Mouse (Mus musculus): Measurements from ENCODE around the gene Eefsec.
A peak's percentile ranks its signal among the peaks of the same experiment; 100 is the strongest.

The Eefsec gene

DNA sequence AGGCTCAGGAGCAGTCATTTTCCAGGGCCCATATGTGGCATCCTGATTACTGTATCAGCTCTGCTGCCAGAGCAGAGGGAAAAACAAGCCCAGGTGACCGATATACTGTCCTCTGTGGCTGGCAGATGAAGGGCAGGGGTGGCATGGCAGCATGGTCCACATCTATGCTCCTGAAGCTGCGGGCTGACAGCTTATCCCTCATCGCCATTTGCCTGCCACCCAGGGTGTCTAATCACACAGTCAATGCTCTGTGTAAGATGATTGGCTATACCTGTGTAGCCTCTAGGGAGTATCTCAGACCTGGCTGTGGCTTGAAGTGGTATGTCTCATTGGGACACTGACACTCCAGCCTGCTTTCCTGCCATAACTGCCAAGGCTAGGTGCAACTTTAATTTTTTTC, 180.3 kb downstream of the Eefsec start:
- no peak for DNase-seq (ENCODE audit: low spot score in 2 of 2)

DNA sequence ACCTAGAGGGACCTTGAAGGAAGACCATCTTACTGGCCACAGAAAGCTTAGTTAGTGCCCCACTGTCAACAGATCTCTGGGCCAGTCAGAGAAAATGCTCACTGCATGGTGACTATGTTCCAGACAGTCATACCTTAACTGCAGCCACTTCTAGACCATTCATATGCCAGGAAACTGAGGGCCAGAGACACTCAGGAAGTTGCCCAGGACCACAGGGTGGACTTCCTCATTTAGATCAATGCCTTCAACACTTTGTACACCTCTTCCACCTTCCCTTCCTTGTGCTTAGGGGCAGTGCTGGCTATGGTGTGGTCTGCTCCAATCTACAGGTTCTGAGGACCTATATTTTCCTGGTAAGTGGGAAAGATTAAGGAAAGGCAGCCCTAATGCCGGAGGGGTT, 181.0 kb downstream of the Eefsec start:
- no peak for DNase-seq (ENCODE audit: low spot score in 2 of 2)

DNA sequence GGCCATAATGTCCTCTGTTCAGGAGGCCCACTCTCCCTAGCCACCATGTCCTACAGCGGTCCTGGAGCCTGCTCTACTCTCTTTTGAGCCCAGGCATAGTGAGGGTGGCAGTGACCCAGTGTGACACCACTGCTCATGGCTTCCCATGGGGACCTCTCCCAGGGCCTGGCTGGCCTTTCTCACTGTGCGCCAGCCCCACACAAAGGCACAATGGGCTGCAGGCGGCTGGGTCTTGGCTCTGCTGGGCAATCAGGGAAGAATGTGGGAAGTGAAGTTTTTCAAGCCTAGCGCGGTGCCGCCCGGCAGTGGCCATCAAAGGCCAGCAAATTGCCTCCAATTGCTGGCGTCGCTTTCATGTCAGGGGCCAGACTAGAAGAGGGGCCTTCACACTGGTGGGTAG, 184.2 kb downstream of the Eefsec start:
- no peak for DNase-seq (ENCODE audit: low spot score in 2 of 2)

DNA sequence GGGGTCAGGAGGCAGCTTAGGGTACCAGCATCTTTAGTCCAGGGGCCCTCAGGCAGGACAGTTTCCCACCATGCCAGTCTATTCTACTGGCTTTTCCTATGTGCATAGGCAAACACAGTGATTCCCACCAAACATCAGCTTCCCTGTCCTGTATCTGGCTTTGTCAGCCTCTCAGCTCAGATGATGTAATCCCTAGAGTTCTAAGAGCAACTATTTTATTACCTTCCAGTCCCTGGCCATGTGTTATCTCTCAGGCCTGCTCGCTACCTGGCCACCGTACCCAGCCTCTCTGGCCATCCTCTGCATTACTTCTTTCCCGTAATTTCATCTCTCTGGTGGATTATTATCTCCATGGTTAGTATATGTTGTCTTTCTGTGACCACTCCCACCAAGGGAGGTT, 185.7 kb downstream of the Eefsec start:
- no peak for DNase-seq (ENCODE audit: low spot score in 2 of 2)

DNA sequence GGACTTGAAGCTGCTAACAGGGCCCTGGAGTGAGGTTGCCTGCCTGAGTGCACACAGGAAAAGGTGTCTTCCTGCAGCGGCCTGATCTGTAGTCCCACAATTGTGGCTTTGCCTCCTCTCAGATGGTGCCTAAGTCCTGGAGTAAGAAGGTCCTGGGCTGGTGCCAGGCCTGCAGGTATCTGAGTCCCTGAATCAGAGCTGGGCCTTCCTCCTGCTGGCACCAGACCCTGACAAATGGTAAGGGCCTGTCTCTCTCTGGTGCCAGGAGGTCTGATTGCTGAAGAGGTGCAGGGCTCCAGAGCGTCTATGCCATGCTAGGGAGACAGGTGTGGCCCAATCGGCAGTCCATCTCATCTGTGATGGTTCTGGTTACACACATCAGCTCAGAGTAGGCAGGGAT, 186.7 kb downstream of the Eefsec start:
- DNase-seq (ENCODE audit: low spot score in 2 of 2): no peak

DNA sequence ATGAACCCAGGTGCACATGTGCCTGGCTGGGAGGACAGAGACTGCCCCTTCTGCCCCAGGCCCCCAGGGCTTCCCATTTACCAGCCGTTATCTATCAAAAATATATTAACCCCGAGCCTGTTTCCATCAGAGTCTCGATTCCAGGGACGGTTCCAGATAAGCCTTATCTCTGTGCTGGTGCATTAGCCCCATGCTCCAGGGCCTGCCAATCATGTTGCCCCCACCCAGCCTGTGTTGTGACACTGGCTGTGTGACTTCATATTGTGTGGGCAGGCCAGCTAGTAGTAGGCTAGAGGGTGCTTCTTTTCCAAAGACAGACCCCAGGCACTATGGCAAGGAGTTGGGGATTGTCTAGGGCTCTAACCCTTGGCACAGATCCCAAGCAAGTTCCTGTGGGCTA, 190.9 kb downstream of the Eefsec start:
- peak in 1 of 2 experiments; percentile 6 for DNase-seq (ENCODE audit: low spot score in 2 of 2)

DNA sequence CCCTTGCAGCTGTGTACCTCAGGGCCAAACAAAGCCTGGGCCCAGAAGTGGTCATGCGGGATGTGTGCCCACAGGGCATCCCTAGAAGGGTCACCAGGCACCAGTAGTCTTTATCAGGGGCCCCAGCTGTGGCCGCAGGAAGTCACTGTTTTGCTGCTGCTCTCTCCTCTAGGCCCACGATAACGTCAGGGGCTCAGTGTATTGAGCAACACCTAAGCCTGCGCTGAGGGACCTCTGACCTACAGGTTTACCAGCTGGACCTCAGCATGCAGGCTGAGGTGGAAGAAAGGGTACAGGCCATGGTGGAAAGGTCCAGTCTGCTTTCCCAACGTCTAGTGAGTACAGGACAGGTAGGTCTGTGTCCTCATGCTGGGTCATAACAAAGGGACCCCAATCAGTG, 192.3 kb downstream of the Eefsec start:
- DNase-seq (ENCODE audit: low spot score in 2 of 2): peak in 1 of 2 experiments; percentile 9

DNA sequence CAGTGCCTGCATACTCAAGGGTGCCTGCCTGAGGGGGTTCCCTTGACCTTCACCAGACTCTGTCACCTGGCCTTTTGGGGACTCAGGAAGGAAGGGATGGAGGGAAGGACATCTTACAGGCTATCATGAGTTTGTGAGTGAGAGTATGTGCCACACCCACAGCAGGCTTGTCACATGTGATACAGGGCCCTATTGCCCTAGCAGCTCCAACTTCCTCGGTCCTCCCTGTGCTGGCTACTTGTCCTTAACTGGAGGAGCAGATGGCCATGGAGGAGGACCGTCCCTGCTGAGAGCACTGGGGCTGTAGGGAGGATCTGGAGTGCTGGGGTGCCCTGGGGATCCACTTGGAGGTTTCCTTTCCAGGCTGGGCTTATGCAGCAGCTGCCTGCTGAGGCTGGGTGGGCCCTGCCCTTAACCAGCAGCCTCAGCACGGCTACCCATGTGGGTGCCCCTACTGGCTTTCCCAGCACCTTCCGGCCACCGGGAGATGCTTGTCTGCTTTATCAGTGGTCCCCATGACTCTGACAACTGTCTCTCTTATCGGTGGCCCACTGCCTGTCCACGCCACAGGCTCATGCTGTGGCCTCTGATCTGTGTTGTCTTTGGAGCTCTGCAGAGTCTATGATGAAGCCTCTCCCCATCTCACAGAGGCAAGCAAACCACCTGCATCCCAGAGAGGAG, 194.4 kb downstream of the Eefsec start:
- DNase-seq (ENCODE audit: low spot score in 2 of 2): peak in 1 of 2 experiments; percentile 5

DNA sequence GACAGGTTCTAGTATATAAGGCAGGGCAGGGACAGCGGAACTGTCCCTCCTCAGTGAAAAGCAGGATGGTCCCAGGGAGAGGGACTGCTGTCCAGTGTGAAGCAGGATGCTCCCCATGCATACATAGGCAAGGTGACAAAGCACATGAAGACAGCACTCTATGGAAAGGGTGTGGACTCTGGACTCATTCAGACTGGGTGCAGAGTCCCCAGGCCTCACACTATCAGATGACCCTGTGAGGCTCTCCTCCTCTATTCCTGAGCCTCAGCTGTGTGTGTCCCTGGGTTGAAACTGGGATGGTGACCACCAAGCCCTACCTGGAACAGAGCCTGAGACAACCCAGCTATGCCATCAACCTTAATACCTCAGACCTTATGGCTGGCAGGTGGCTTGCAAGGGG, 194.9 kb downstream of the Eefsec start:
- no peak for DNase-seq (ENCODE audit: low spot score in 2 of 2)

DNA sequence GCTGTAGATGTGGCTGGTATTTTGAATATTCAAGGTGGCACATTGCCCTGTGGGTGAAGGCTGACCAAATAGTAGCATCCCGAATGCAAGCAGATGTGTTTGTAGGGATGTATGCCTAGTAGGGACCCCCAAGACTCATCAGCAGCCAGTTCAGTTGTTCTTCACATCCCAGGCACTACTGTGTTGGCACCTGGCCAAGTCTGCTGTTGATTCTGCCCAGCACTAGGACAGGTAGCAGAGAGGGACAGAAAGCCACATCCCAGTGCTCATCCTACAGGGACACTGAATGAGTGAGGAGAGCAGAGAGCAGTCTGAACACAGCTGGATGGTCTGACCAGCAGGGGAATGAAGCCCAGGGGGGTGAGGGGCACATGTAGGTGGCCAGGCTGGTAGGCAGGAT, 197.1 kb downstream of the Eefsec start:
- no peak for DNase-seq (ENCODE audit: low spot score in 2 of 2)

DNA sequence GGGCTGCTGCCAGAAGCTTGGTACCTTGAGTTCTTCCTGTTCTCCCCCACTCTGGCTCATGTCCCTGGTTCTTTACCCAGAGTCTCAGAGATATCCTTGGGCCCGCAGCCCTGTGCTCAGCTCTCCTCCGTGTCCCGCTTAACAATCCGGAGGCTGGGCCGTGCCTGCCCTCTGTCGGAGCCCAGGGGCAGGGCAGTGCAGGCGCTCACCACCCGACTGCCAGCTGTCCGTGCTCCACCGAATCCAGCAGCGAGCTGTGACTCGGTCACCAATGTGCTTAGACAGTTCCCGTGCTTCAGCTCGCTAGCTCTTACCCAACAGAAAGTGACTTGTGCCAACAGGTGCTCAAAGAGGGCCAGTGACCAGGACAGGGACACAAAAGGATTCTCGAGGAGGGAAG, 203.7 kb downstream of the Eefsec start:
- DNase-seq (ENCODE audit: low spot score in 2 of 2): peak; percentile 6 to 7

DNA sequence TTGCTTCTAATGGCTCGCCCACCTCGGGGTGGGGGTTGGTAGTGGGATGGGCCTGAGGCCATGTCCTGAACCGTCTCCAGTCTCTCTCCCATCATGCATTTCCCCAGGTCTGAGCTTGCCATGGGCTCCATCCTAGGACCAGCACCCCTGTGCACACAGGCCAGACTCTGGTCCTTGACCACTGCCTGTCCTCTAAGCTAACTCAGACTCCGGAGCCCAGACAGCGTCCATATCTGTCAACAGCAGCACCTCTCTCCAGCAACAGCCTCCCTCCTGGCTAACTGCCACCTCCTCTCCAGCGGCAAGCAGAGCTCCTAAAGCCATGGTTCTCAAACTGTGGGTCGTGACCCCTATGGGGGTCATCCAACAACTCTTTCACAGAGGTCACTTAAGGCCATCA, 209.8 kb downstream of the Eefsec start:
- no peak for DNase-seq (ENCODE audit: low spot score in 2 of 2)

DNA sequence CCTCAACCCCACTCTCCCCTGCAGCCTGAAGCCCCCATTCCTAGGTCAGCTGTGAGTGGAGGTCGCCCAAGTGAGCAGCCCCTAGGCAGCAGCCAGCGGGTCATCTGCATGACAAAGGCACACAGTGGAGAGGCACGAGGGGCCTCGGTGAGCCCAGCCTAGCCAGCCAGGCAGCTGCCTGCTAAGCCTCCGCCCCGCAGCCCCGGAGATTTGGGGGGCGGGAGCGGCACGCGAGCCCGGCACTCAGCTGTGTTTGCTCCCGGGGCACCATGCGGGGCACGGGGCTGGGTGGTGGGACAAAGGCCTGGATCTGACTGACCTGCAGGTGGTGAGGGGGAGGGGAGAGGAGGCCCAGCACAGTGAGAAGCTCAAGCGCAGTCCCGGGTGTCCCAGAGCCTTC, 210.4 kb downstream of the Eefsec start:
- no peak for DNase-seq (ENCODE audit: low spot score in 2 of 2)

DNA sequence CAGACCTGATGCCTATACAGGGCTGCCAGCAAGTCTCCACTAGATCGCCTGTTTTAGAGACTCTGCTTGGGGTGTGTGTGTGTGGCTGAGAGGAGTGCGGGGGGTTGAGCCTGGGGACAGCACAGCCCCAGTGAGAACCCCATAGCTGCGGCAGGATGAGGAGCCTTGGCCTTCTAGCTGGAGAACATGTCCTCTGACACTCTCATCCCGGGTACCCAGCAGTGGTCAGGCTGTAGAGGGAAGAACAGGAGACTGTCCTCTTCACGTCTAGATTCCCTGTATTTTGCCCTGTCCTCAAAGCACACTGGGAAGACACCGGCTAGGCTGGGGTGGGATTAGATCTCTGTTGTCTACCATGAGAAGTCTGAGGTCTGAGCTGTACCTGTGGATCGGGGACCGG, 210.9 kb downstream of the Eefsec start:
- DNase-seq (ENCODE audit: low spot score in 2 of 2): no peak

DNA sequence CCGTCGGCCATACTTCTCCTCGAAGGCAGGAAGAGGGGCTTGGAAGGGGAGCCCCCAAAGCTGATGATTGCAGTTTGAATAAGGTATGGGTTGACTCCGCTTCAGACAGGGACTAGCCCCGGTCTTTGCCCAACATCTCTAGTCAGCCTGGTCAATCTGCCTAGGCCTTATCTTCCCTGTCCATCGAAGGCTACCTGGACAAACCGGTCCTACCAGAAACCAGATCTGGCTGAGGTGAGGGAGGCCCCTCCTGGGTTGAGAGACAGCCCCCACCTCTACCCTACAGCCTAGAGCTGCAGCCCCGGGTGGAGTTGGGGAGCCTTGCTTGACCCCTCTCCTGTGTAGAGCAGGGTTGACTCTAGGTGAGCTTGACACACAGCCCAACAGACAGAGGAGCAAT, 212.3 kb downstream of the Eefsec start:
- no peak for DNase-seq (ENCODE audit: low spot score in 2 of 2)

DNA sequence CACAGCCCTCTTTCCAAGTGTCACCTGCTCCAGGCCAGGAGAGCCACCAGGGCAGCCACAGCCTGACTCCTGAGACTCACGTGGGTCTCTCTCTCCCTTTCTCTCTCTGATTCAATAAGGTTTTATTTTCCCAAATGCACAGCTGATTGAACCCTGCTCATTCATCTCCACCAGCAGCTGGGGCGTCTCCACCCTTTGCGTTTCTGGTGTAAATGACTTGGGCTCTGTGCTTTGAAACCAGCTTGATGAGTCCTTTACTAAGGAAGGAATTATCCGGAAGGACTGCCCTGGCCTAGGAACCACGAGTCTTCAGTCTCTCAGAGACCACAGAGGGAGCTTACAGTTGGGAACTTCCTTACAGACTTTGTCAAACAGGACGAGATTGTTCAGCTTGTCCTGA, 214.1 kb downstream of the Eefsec start:
- no peak for DNase-seq (ENCODE audit: low spot score in 2 of 2)

DNA sequence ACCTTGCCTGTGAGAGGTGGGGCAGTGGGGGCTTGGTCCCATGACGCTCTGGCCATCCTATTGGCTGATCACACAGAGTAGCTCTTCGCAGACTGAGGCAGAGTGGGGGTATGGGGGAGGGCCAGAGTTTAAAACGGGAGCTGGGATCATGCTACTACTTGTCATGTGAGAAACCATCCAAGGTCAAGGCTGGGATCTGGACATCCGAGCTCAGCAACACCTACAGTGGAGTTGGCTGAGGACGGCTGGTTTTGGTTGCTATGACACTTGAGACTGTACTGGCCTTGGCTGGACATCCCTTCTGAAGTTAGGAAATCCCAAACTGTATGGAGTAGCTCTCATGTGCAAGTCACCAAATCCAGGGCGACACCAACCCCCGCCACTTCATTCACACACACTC, 214.5 kb downstream of the Eefsec start:
- no peak for DNase-seq (ENCODE audit: low spot score in 2 of 2)

DNA sequence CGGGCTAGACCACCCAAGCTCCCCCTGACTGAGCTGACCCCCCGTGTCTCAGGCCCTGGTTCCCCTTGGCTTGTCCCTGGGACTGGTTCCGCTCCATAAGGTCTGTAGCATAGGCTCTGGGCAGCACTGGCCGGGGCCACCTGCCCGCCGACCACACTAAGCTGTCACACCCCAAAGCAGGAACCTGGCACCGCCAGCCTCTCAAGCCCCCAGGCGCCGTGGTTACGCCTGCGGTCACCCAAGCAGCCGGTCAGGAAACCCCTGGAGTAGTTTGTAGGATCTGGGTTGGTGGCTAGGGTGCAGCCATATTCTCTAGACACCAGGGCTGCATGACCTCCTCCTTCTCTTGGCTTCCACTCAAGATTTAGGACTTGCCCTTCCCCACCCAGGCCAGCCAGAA, 217.1 kb downstream of the Eefsec start:
- no peak for DNase-seq (ENCODE audit: low spot score in 2 of 2)

DNA sequence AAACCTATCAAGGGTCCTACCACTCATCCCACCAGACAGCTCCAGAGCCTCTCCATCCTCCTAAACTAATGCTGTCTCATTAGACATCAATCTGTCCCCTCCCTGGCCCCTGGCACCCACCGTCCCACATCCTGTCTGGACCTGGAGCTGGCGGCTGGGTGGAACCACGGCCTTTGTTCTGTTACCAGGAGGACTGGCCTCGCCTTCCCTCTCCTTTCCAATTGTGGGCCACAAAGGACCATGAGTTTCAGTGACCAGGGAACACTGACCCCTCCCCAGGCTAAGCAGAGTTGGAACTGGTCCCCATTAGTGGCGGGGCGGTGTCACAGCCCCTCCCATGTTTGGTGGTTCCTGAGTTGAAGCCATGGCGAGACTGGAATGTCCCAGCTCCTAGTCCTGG, 218.8 kb downstream of the Eefsec start:
- DNase-seq (ENCODE audit: low spot score in 2 of 2): no peak

DNA sequence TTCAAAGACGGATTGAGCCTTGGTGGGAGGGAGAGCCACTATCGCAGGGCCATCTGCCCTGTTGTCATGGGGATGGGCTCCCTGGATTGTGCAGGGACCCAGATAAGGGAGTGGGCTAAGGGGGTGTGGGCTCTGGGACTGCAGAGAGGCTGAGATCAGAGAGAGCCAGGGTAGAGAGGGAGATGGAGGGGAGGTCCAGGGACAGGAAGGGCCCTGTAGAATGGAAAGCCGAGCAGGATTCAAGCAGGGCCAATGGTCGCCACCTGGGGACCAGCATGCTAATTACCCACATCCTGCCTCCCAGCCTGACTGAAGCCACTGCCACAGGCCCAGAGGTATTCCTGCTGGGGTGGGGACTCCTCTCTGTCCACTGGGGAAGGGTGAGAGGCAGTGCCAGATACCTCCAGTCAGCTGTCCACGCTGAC, 219.8 kb downstream of the Eefsec start:
- DNase-seq (ENCODE audit: low spot score in 2 of 2): no peak

DNA sequence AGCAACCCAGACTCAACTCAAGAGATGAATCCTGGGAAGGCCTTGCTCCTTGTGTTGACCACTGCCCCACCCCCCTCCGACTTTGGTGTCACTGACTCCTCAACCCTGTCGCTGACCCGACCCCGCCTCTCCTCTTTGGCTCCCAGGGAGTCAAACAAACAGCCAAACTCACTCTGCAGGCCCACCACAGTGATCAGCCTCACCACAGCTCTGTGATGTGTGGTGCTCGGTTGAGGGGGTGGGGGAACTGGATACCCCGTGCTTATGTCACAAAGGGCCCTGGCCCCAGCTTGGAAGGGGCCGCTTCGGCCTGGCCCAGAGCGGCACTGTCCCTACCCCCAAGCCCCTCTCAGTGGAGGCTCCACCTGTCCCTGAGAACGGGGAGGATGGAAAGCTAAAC, 224.4 kb downstream of the Eefsec start, which contains the start of gene Dnajb8:
Dnajb8 (plus strand) TSS at position 301 of the 400 bp plus-strand sequence.
- DNase-seq (ENCODE audit: low spot score in 2 of 2): no peak

DNA sequence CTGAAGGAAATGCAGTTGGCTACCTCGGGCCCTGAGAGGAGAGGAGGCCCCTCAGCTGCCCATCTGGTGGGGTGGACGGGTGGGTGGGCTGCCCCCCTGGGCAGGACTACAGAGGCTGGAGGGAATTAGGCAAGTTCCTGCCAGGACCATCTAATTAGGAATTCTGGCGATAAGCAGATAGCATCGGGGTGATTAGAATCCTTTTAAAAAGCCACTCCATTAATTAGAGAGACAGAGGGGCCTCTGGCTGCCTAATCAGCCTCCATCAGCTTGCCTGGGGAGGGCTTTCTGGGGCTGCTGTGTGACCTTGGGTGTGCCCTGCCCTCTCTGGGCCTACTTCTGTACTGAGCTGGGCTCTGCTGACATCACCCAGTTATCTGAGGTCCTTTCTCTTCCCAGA, 227.2 kb downstream of the Eefsec start:
- DNase-seq (ENCODE audit: low spot score in 2 of 2): no peak

DNA sequence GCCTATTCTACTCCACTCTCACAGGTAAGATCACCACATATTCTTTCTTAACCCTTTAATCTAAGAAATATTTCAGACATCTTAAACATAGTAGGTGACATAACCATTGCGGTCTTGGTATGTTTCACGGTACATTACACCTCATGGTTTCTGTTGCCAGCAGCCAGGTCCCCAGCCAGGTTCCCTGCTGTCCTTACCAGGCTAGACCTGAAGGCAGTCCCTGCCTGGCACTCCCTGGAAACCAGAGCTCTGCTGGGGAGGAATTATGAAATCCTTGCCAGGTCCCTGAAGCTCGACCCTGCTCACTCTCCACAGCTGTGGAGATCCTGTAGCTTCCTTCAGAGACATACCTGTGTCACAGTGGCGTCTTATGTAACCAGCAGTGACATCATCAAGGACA, 230.1 kb downstream of the Eefsec start:
- DNase-seq (ENCODE audit: low spot score in 2 of 2): no peak

DNA sequence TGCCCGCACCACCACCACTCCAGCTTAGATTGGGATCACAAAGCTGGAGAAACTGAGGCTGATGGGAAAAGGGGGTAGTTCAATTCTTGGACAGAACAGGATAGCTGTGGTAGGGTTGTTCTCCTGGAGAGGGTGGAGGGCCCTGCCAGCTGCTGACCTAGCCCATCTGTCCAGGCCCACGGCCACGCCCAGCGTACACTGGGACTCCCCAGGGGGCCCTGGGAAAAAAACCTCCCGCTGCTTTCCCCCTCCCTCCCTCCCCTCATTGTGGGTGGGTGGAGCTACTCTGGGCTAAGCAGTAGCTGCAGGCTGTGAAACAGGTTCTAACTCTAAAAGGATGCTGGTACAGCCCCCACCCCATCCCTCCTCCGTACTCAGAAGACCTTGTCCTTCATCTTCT, 230.5 kb downstream of the Eefsec start:
- DNase-seq (ENCODE audit: low spot score in 2 of 2): no peak
